Mouse (Mus musculus) midbrain, embryonic 15.5 days (tissue): ENCODE measurements at regions not wholly inside any gene's neighbourhood (a gene's known extent, or its start where the extent isn't known, plus 50 kb on each side); places are given as distances from the start of the nearest gene placed in this dataset.

Experiments used
- ATAC-seq: fragments of 200-750 bp; cut with Nextera tagmentation; replicated peaks from 2 replicates; pipeline ENCODE4 v1.8.0; 2017; ENCODE audit warnings: moderate TSS enrichment
- H3K27ac ChIP-seq: fragments of 300-500 bp; sonication (generic); 2 replicates; pipeline ENCODE4 v1.5.1; 2015; ENCODE audit warnings: mild to moderate bottlenecking, inconsistent platforms
- H3K27me3 ChIP-seq: fragments of 300-500 bp; sonication (generic); replicated peaks from 2 replicates; pipeline ENCODE4 v1.6.1; 2015; ENCODE audit warnings: inconsistent platforms
- H3K36me3 ChIP-seq: fragments of 300-500 bp; sonication (generic); replicated peaks from 2 replicates; pipeline ENCODE4 v1.6.1; 2015; ENCODE audit warnings: inconsistent platforms
- H3K4me1 ChIP-seq: fragments of 300-500 bp; sonication (generic); 2 replicates; pipeline ENCODE4 v1.6.1; 2015; ENCODE audit warnings: inconsistent platforms
- H3K4me2 ChIP-seq: fragments of 300-500 bp; sonication (generic); 2 replicates; pipeline ENCODE4 v1.6.1; 2015; ENCODE audit warnings: inconsistent platforms, mild to moderate bottlenecking, moderate library complexity
- H3K4me3 ChIP-seq: fragments of 300-500 bp; sonication (generic); 2 replicates; pipeline ENCODE4 v1.5.1; 2015; ENCODE audit warnings: mild to moderate bottlenecking, inconsistent platforms
- H3K9ac ChIP-seq: fragments of 300-500 bp; sonication (generic); 2 replicates; pipeline ENCODE4 v1.6.1; 2015; ENCODE audit warnings: mild to moderate bottlenecking, inconsistent platforms
- H3K9me3 ChIP-seq: fragments of 300-500 bp; sonication (generic); 2 replicates; pipeline ENCODE4 v1.6.1; 2016; ENCODE audit warnings: inconsistent platforms
- WGBS: fragments of 180-500 bp; shearing (Covaris S2); methylation state at CpG from one replicate; pipeline ENCODE4 v1.1.7; 2015; ENCODE audit warnings: mixed read lengths; 5-methylcytosine and 5-hydroxymethylcytosine counted together

GRCm38 (mm10) chr5:33548800-33549199 lies 80.6 kb downstream of the Fam53a start:
- peaks cover 8% of the 10 kb centered on the region; the same call in 1 of the 2 replicates for H3K27me3 ChIP-seq
- ATAC-seq, result no peak
- 81% methylated on average over 2 of the region's 2 CpGs for WGBS

GRCm38 (mm10) chr5:33543372-33543771 lies 86.1 kb downstream of the Fam53a start:
- Histone ChIP-seq H3K4me3 (no peak overlapping the region), H3K9me3 (no peaks in the 10 kb centered on the region), H3K27ac (no peak overlapping the region), H3K27me3 (peaks cover 13% of the 10 kb centered on the region; the same call in 1 of the 2 replicates), H3K9ac (no peak overlapping the region), H3K36me3 (no peaks in the 10 kb centered on the region), H3K4me2 (no peak overlapping the region), H3K4me1 (peaks cover 16% of the 10 kb centered on the region)
- WGBS, result 17% methylated on average over 5 of the region's 5 CpGs
- ATAC-seq, result peak; percentile 28; the same call in 1 of the 2 replicates

More at GRCm38 (mm10) chr5:33548800-33549199, 80.6 kb downstream of the Fam53a start:
- no peak overlapping the region for H3K4me3 ChIP-seq
- no peaks in the 10 kb centered on the region for H3K4me1 ChIP-seq
- H3K9ac ChIP-seq, result no peak overlapping the region
- H3K4me2 ChIP-seq, result no peak overlapping the region
- no peaks in the 10 kb centered on the region for H3K36me3 ChIP-seq
- H3K9me3 ChIP-seq, result no peaks in the 10 kb centered on the region
- no peak overlapping the region for H3K27ac ChIP-seq

GRCm38 (mm10) chr5:33542643-33543042 lies 86.8 kb downstream of the Fam53a start:
- no peaks in the 10 kb centered on the region for H3K9me3 ChIP-seq
- no peak overlapping the region for H3K27ac ChIP-seq
- no peaks in the 10 kb centered on the region for H3K36me3 ChIP-seq
- peaks cover 16% of the 10 kb centered on the region for H3K4me1 ChIP-seq
- H3K27me3 ChIP-seq, result peaks cover 18% of the 10 kb centered on the region
- WGBS, result 59% methylated on average over 3 of the region's 3 CpGs
- ATAC-seq, result no peak
- no peak overlapping the region for H3K4me2 ChIP-seq
- H3K4me3 ChIP-seq, result no peak overlapping the region
- H3K9ac ChIP-seq, result no peak overlapping the region

- H3K36me3 ChIP-seq, result no peaks in the 10 kb centered on the region
- 40% methylated on average over 11 of the region's 11 CpGs for WGBS
- peak; percentile 27; the same call in 1 of the 2 replicates for ATAC-seq
- H3K9me3 ChIP-seq, result no peaks in the 10 kb centered on the region
- H3K4me2 ChIP-seq, result no peak overlapping the region
- H3K9ac ChIP-seq, result no peak overlapping the region
- peaks cover 18% of the 10 kb centered on the region for H3K27me3 ChIP-seq
- H3K4me3 ChIP-seq, result no peak overlapping the region
- peaks cover 16% of the 10 kb centered on the region for H3K4me1 ChIP-seq
- no peak overlapping the region for H3K27ac ChIP-seq
Measured at GRCm38 (mm10) chr5:33542000-33542554, 87.4 kb downstream of the Fam53a start.

GRCm38 (mm10) chr5:33540259-33540658 lies 89.2 kb downstream of the Fam53a start:
- Histone ChIP-seq H3K27me3 (peaks cover 28% of the 10 kb centered on the region), H3K4me1 (peaks cover 16% of the 10 kb centered on the region)
- ATAC-seq, result peak; percentile 4; the same call in 1 of the 2 replicates

GRCm38 (mm10) chr5:33537429-33537828 lies 92.0 kb downstream of the Fam53a start:
- WGBS, result 15% methylated on average over 8 of the region's 8 CpGs
- H3K9ac ChIP-seq, result no peak overlapping the region
- no peak overlapping the region for H3K27ac ChIP-seq
- no peak overlapping the region for H3K4me2 ChIP-seq
- ATAC-seq, result no peak
- H3K9me3 ChIP-seq, result no peaks in the 10 kb centered on the region
- no peaks in the 10 kb centered on the region for H3K36me3 ChIP-seq
- H3K4me1 ChIP-seq, result peaks cover 28% of the 10 kb centered on the region
- no peak overlapping the region for H3K4me3 ChIP-seq
- H3K27me3 ChIP-seq, result peaks cover 32% of the 10 kb centered on the region

More at GRCm38 (mm10) chr5:33540259-33540658, 89.2 kb downstream of the Fam53a start:
- Histone ChIP-seq H3K9ac (peak overlapping the region; percentile 18; the same call in 1 of the 2 replicates), H3K4me2 (peak overlapping the region; percentile 44), H3K36me3 (no peaks in the 10 kb centered on the region), H3K4me3 (peak overlapping the region; percentile 11), H3K9me3 (no peaks in the 10 kb centered on the region), H3K27ac (no peak overlapping the region)
- WGBS, result 18% methylated on average over 23 of the region's 23 CpGs

GRCm38 (mm10) chr5:33537017-33537416 lies 92.4 kb downstream of the Fam53a start:
- Histone ChIP-seq H3K4me2 (no peak overlapping the region), H3K4me3 (no peak overlapping the region), H3K9ac (no peak overlapping the region), H3K4me1 (peaks cover 26% of the 10 kb centered on the region), H3K9me3 (no peaks in the 10 kb centered on the region), H3K27ac (no peak overlapping the region), H3K36me3 (no peaks in the 10 kb centered on the region), H3K27me3 (peaks cover 35% of the 10 kb centered on the region)
- 64% methylated on average over 4 of the region's 4 CpGs for WGBS
- no peak for ATAC-seq

GRCm38 (mm10) chr5:33536261-33536660 lies 93.2 kb downstream of the Fam53a start:
- peaks cover 39% of the 10 kb centered on the region for H3K27me3 ChIP-seq
- no peak overlapping the region for H3K4me2 ChIP-seq
- WGBS, result 67% methylated on average over 4 of the region's 4 CpGs
- no peak overlapping the region for H3K9ac ChIP-seq
- no peak overlapping the region for H3K4me3 ChIP-seq
- H3K9me3 ChIP-seq, result no peaks in the 10 kb centered on the region
- H3K4me1 ChIP-seq, result peaks cover 26% of the 10 kb centered on the region
- no peak overlapping the region for H3K27ac ChIP-seq
- ATAC-seq, result no peak
- H3K36me3 ChIP-seq, result no peaks in the 10 kb centered on the region

GRCm38 (mm10) chr5:33535145-33536010 lies 94.1 kb downstream of the Fam53a start:
- H3K9ac ChIP-seq, result no peak overlapping the region
- H3K9me3 ChIP-seq, result no peaks in the 10 kb centered on the region
- H3K4me2 ChIP-seq, result peak overlapping the region; percentile 37
- WGBS, result 11% methylated on average over 21 of the region's 21 CpGs
- H3K27ac ChIP-seq, result no peak overlapping the region
- H3K4me1 ChIP-seq, result peaks cover 22% of the 10 kb centered on the region
- H3K27me3 ChIP-seq, result peaks cover 40% of the 10 kb centered on the region
- no peak overlapping the region for H3K4me3 ChIP-seq
- H3K36me3 ChIP-seq, result no peaks in the 10 kb centered on the region
- ATAC-seq, result no peak

GRCm38 (mm10) chr5:33534345-33534744 lies 95.1 kb downstream of the Fam53a start:
- H3K27me3 ChIP-seq, result peaks cover 40% of the 10 kb centered on the region
- no peaks in the 10 kb centered on the region for H3K9me3 ChIP-seq
- no peak overlapping the region for H3K9ac ChIP-seq
- 0 out of 2 replicates have a peak overlapping the region, but pooled peaks have one; percentile 10 for H3K4me3 ChIP-seq
- ATAC-seq, result peak; percentile 45; the same call in 1 of the 2 replicates
- 1% methylated on average over 13 of the region's 13 CpGs for WGBS
- no peak overlapping the region for H3K27ac ChIP-seq
- no peaks in the 10 kb centered on the region for H3K36me3 ChIP-seq
- peak overlapping the region; percentile 37 for H3K4me2 ChIP-seq
- H3K4me1 ChIP-seq, result peaks cover 12% of the 10 kb centered on the region

- H3K9me3 ChIP-seq, result no peaks in the 10 kb centered on the region
- H3K36me3 ChIP-seq, result no peaks in the 10 kb centered on the region
- H3K4me1 ChIP-seq, result peaks cover 12% of the 10 kb centered on the region
- H3K9ac ChIP-seq, result no peak overlapping the region
- WGBS, result 93% methylated on average over 4 of the region's 4 CpGs
- H3K27me3 ChIP-seq, result peaks cover 35% of the 10 kb centered on the region
- H3K27ac ChIP-seq, result no peak overlapping the region
- H3K4me3 ChIP-seq, result no peak overlapping the region
- no peak for ATAC-seq
- no peak overlapping the region for H3K4me2 ChIP-seq
Measured at GRCm38 (mm10) chr5:33533185-33533584, 96.2 kb downstream of the Fam53a start.

GRCm38 (mm10) chr5:33531263-33531662 lies 97.5 kb upstream of the Nkx1-1 start:
- Histone ChIP-seq H3K36me3 (no peaks in the 10 kb centered on the region), H3K9me3 (no peaks in the 10 kb centered on the region), H3K27ac (no peak overlapping the region), H3K27me3 (peaks cover 21% of the 10 kb centered on the region), H3K9ac (no peak overlapping the region), H3K4me3 (no peak overlapping the region), H3K4me1 (peaks cover 12% of the 10 kb centered on the region), H3K4me2 (no peak overlapping the region)
- ATAC-seq, result no peak
- WGBS, result 90% methylated on average over 1 of the region's 1 CpGs
